Mouse (Mus musculus): ENCODE data around the gene Saxo2.

DNA sequence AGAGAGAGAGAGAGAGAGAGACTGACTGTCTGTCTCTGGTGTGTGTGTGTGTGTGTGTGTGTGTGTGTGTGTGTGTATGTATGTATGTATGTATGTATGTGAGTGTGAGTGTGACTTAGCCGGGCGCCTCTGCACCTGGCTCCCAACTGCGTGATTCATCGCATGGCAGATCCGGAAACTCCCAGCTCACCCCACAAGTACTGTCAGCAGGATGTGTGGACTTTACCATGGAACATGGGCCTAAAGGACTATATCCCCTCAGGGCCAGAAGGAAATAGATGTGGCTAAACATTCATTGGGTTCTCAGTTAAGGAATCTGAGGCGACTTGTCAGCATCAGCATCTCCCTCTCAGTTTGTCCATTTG lies 735 bp upstream of the Saxo2 start:
- TF ChIP-seq CTCF (IDR thresholded peaks at IDR 0.05; ENCODE audit: control insufficient read depth, insufficient read depth, low read length) (no peak), POLR2A (IDR thresholded peaks at IDR 0.05; ENCODE audit: borderline replicate concordance, control insufficient read depth, low read depth, low read length) (no peak)

Data from bone marrow, adult 2 months (tissue).